Mouse (Mus musculus): Measurements from ENCODE around the gene Vgf. TPM values are rescaled to one million over a fixed set of nuclear protein-coding genes. Genes with fewer than 3 reads are reported as not detected.

Vgf gene
- polyA plus RNA-seq, 1 experiment from 2014 or later, result 14.0 TPM

- 89% methylated on average over 2 of the region's 2 CpGs for WGBS
- H3K36me3 ChIP-seq, result peaks cover 8% of the 10 kb centered on the region
Measured at GRCm38 (mm10) chr5:137000612-137001011, 25.6 kb upstream of the Vgf start.

GRCm38 (mm10) chr5:137007276-137007675 is 18.9 kb upstream of the Vgf start:
- 70% methylated on average over 8 of the region's 8 CpGs for WGBS
- H3K27ac ChIP-seq (replicated peaks), result no peak overlapping the region

More at GRCm38 (mm10) chr5:137000612-137001011, 25.6 kb upstream of the Vgf start:
- Histone ChIP-seq H3K9me3 (replicated peaks) (no peaks in the 10 kb centered on the region), H3K4me1 (no peaks in the 10 kb centered on the region), H3K4me2 (no peak overlapping the region), H3K27me3 (replicated peaks) (no peaks in the 10 kb centered on the region), H3K27ac (replicated peaks) (no peak overlapping the region), H3K4me3 (replicated peaks) (no peak overlapping the region), H3K9ac (replicated peaks) (no peak overlapping the region)
- no peak for ATAC-seq (ENCODE audit: low FRiP score)

GRCm38 (mm10) chr5:137009988-137010387 is 16.2 kb upstream of the Vgf start:
- Histone ChIP-seq H3K9me3 (replicated peaks) (no peaks in the 10 kb centered on the region), H3K27ac (replicated peaks) (no peak overlapping the region), H3K27me3 (replicated peaks) (no peaks in the 10 kb centered on the region), H3K4me2 (no peak overlapping the region), H3K4me1 (no peaks in the 10 kb centered on the region), H3K9ac (replicated peaks) (no peak overlapping the region), H3K36me3 (no peaks in the 10 kb centered on the region), H3K4me3 (replicated peaks) (no peak overlapping the region)
- WGBS, result 38% methylated on average over 3 of the region's 3 CpGs
- no peak for ATAC-seq (ENCODE audit: low FRiP score)

More at GRCm38 (mm10) chr5:137007276-137007675, 18.9 kb upstream of the Vgf start:
- Histone ChIP-seq H3K9ac (replicated peaks) (no peak overlapping the region), H3K4me1 (no peaks in the 10 kb centered on the region), H3K9me3 (replicated peaks) (no peaks in the 10 kb centered on the region), H3K4me3 (replicated peaks) (no peak overlapping the region), H3K36me3 (no peaks in the 10 kb centered on the region), H3K27me3 (replicated peaks) (no peaks in the 10 kb centered on the region), H3K4me2 (no peak overlapping the region)
- no peak for ATAC-seq (ENCODE audit: low FRiP score)

GRCm38 (mm10) chr5:137012401-137012950 is 13.7 kb upstream of the Vgf start:
- Histone ChIP-seq H3K9me3 (replicated peaks) (no peaks in the 10 kb centered on the region), H3K27ac (replicated peaks) (no peak overlapping the region), H3K4me3 (replicated peaks) (no peak overlapping the region), H3K4me2 (no peak overlapping the region), H3K36me3 (no peaks in the 10 kb centered on the region), H3K4me1 (no peaks in the 10 kb centered on the region), H3K9ac (replicated peaks) (no peak overlapping the region), H3K27me3 (replicated peaks) (no peaks in the 10 kb centered on the region)
- no peak for ATAC-seq (ENCODE audit: low FRiP score)
- WGBS, result 71% methylated on average over 15 of the region's 15 CpGs

- Histone ChIP-seq H3K9me3 (replicated peaks) (no peaks in the 10 kb centered on the region), H3K36me3 (no peaks in the 10 kb centered on the region), H3K27me3 (replicated peaks) (no peaks in the 10 kb centered on the region; the same call in 1 of the 2 replicates), H3K4me3 (replicated peaks) (no peak overlapping the region), H3K4me2 (no peak overlapping the region), H3K9ac (replicated peaks) (no peak overlapping the region), H3K4me1 (no peaks in the 10 kb centered on the region), H3K27ac (replicated peaks) (no peak overlapping the region)
- WGBS, result 87% methylated on average over 3 of the region's 3 CpGs
- ATAC-seq (ENCODE audit: low FRiP score), result no peak
Measured at GRCm38 (mm10) chr5:137015913-137016312, 10.3 kb upstream of the Vgf start.

GRCm38 (mm10) chr5:137024318-137024717 is 1.9 kb upstream of the Vgf start:
- H3K27ac ChIP-seq (replicated peaks), result no peak overlapping the region
- no peak overlapping the region for H3K4me2 ChIP-seq
- no peak overlapping the region for H3K9ac ChIP-seq (replicated peaks)
- peaks cover 62% of the 10 kb centered on the region for H3K27me3 ChIP-seq (replicated peaks)
- H3K9me3 ChIP-seq (replicated peaks), result no peaks in the 10 kb centered on the region
- H3K4me3 ChIP-seq (replicated peaks), result no peak overlapping the region
- WGBS, result 47% methylated on average over 3 of the region's 3 CpGs
- H3K36me3 ChIP-seq, result no peaks in the 10 kb centered on the region
- H3K4me1 ChIP-seq, result peaks cover 17% of the 10 kb centered on the region
- ATAC-seq (ENCODE audit: low FRiP score), result no peak

- no peak overlapping the region for H3K9ac ChIP-seq (replicated peaks)
- peaks cover 68% of the 10 kb centered on the region for H3K27me3 ChIP-seq (replicated peaks)
Measured at GRCm38 (mm10) chr5:137025132-137025531, 1.1 kb upstream of the Vgf start.

GRCm38 (mm10) chr5:137028561-137029272 is 2.5 kb downstream of the Vgf start:
- no peaks in the 10 kb centered on the region for H3K36me3 ChIP-seq
- H3K9me3 ChIP-seq (replicated peaks), result no peaks in the 10 kb centered on the region
- WGBS, result 3% methylated on average over 29 of the region's 29 CpGs
- peaks cover 75% of the 10 kb centered on the region for H3K27me3 ChIP-seq (replicated peaks)
- peak overlapping the region; percentile 58 for H3K4me3 ChIP-seq (replicated peaks)
- H3K4me2 ChIP-seq, result peak overlapping the region; percentile 100
- 0 out of 2 replicates have a peak overlapping the region, but pooled peaks have one; percentile 9 for H3K27ac ChIP-seq (replicated peaks)
- peaks cover 57% of the 10 kb centered on the region for H3K4me1 ChIP-seq
- peak; percentile 8 for ATAC-seq (ENCODE audit: low FRiP score)
- H3K9ac ChIP-seq (replicated peaks), result no peak overlapping the region; the same call in 1 of the 2 replicates

More at GRCm38 (mm10) chr5:137025132-137025531, 1.1 kb upstream of the Vgf start:
- no peaks in the 10 kb centered on the region for H3K36me3 ChIP-seq
- ATAC-seq (ENCODE audit: low FRiP score), result no peak
- WGBS, result 0% methylated on average over 23 of the region's 23 CpGs
- H3K4me2 ChIP-seq, result peak overlapping the region; percentile 55
- H3K27ac ChIP-seq (replicated peaks), result no peak overlapping the region
- H3K4me3 ChIP-seq (replicated peaks), result peak overlapping the region; percentile 29
- peaks cover 24% of the 10 kb centered on the region for H3K4me1 ChIP-seq
- no peaks in the 10 kb centered on the region for H3K9me3 ChIP-seq (replicated peaks)

- H3K27ac ChIP-seq (replicated peaks), result peak overlapping the region; percentile 61
- peaks cover 57% of the 10 kb centered on the region for H3K4me1 ChIP-seq
- no peaks in the 10 kb centered on the region for H3K36me3 ChIP-seq
- peak overlapping the region; percentile 57 for H3K9ac ChIP-seq (replicated peaks)
- WGBS, result 1% methylated on average over 8 of the region's 8 CpGs
- H3K9me3 ChIP-seq (replicated peaks), result no peaks in the 10 kb centered on the region
- peak overlapping the region; percentile 100 for H3K4me2 ChIP-seq
- H3K27me3 ChIP-seq (replicated peaks), result peaks cover 70% of the 10 kb centered on the region
- H3K4me3 ChIP-seq (replicated peaks), result peak overlapping the region; percentile 58
- peak; percentile 8; the same call in 1 of the 2 replicates for ATAC-seq (ENCODE audit: low FRiP score)
Measured at GRCm38 (mm10) chr5:137029273-137029585, 3.0 kb downstream of the Vgf start.

GRCm38 (mm10) chr5:137029643-137030415 is 3.6 kb downstream of the Vgf start:
- Histone ChIP-seq H3K9me3 (replicated peaks) (no peaks in the 10 kb centered on the region), H3K4me3 (replicated peaks) (peak overlapping the region; percentile 58), H3K9ac (replicated peaks) (peak overlapping the region; percentile 62), H3K27me3 (replicated peaks) (peaks cover 64% of the 10 kb centered on the region), H3K4me1 (peaks cover 57% of the 10 kb centered on the region), H3K27ac (replicated peaks) (peak overlapping the region; percentile 61), H3K4me2 (peak overlapping the region; percentile 100), H3K36me3 (no peaks in the 10 kb centered on the region; the same call in 1 of the 2 replicates)
- ATAC-seq (ENCODE audit: low FRiP score), result peak; percentile 77
- WGBS, result under 1% methylated on average over 52 of the region's 52 CpGs

- no peak for ATAC-seq (ENCODE audit: low FRiP score)
- Histone ChIP-seq H3K4me1 (peaks cover 51% of the 10 kb centered on the region), H3K4me2 (peak overlapping the region; percentile 100), H3K36me3 (no peaks in the 10 kb centered on the region; the same call in 1 of the 2 replicates), H3K4me3 (replicated peaks) (peak overlapping the region; percentile 58), H3K9me3 (replicated peaks) (no peaks in the 10 kb centered on the region), H3K9ac (replicated peaks) (peak overlapping the region; percentile 62), H3K27ac (replicated peaks) (no peak overlapping the region), H3K27me3 (replicated peaks) (peaks cover 58% of the 10 kb centered on the region)
- 9% methylated on average over 22 of the region's 22 CpGs for WGBS
Measured at GRCm38 (mm10) chr5:137030416-137030810, 4.2 kb downstream of the Vgf start.
